Comparison of ENCODE assay signal across 13 mouse cellular contexts in the genomic region with DNA sequence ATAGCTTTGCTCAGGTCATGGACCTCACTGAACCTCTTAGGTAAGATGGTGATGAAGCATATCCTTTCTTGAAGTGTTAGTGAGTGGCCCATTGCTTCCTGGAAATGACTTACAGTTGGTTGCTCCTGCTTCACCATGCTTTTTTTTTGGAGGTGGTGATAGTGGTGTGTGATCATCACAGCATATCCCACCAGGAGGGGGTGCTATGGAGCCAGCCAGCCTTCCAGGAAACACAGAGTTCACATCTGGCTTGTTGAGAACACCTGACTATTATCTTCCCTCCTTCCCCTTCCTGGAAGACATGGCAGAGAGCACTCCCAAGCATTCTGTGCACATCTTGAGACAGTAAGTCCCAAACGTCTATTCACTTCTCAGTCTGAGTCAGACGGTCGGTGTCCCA.
DNase-seq lines count a peak whose midpoint lies in the region; ATAC-seq and TF ChIP-seq lines count a peak whose summit lies in the region.
"Had no signal": no experiment of that assay in that cellular context is flagged by ENCODE, and none has a peak within 500 bp of the region (broad histone marks: within the 10 kb centered on the region; RNA-seq: fewer than 3 reads in every experiment).

No protein-coding gene starts in this region.

- H3K9me3 ChIP-seq in ES-E14 (ENCODE audit: control insufficient read depth, insufficient read depth, low read depth, low read length) = no peaks in the 10 kb centered on the region
- no peaks in the 10 kb centered on the region for H3K9me3 ChIP-seq in neural tube, embryonic 15.5 days (replicated peaks)
- H3K9me3 ChIP-seq in midbrain, embryonic 14.5 days (ENCODE audit: control insufficient read depth, low read length) = no peaks in the 10 kb centered on the region
- H3K9me3 ChIP-seq: embryonic facial prominence, embryonic 12.5 days; lung, embryonic 15.5 days had no signal

- H3K9ac ChIP-seq in ES-E14 (ENCODE audit: insufficient read depth, low read depth, low read length, poor library complexity, severe bottlenecking) = no peak overlapping the region
- no peak overlapping the region for H3K9ac ChIP-seq in neural tube, embryonic 15.5 days (replicated peaks)
- no peak overlapping the region for H3K9ac ChIP-seq in midbrain, embryonic 14.5 days (replicated peaks; ENCODE audit: low read length)
- H3K9ac ChIP-seq: embryonic facial prominence, embryonic 12.5 days; lung, embryonic 15.5 days had no signal

- H3K4me2 ChIP-seq in neural tube, embryonic 15.5 days = no peak overlapping the region
- no peak overlapping the region for H3K4me2 ChIP-seq in midbrain, embryonic 14.5 days (ENCODE audit: low read length)
- H3K4me2 ChIP-seq: embryonic facial prominence, embryonic 12.5 days; lung, embryonic 15.5 days had no signal

- no peak for ATAC-seq in neural tube, embryonic 15.5 days (ENCODE audit: low FRiP score)
- no peak for ATAC-seq in midbrain, embryonic 14.5 days (ENCODE audit: low FRiP score, low TSS enrichment)

- H3K27me3 ChIP-seq in kidney, adult 2 months (replicated peaks; ENCODE audit: control insufficient read depth, insufficient read depth, low read length) = no peaks in the 10 kb centered on the region
- peaks cover 6% of the 10 kb centered on the region; the same call in 1 of the 2 replicates for H3K27me3 ChIP-seq in neural tube, embryonic 15.5 days (replicated peaks)
- no peaks in the 10 kb centered on the region for H3K27me3 ChIP-seq in midbrain, embryonic 14.5 days (ENCODE audit: control insufficient read depth, insufficient read depth, low read length)
- H3K27me3 ChIP-seq: embryonic facial prominence, embryonic 12.5 days; lung, embryonic 15.5 days had no signal

- no peak for TF ChIP-seq POLR2A in kidney, adult 2 months (IDR thresholded peaks at IDR 0.05; ENCODE audit: low read depth, low read length)

- 81% methylated on average over 3 of the region's 3 CpGs for WGBS in kidney, adult 2 months
- 79% methylated on average over 3 of the region's 3 CpGs for WGBS in neural tube, embryonic 15.5 days
- WGBS in midbrain, embryonic 14.5 days = 85% methylated on average over 3 of the region's 3 CpGs

- no peaks in the 10 kb centered on the region for H3K4me1 ChIP-seq in kidney, adult 2 months (ENCODE audit: control insufficient read depth, insufficient read depth, low read length)
- H3K4me1 ChIP-seq in ES-E14 (ENCODE audit: control insufficient read depth in 2 of 2, insufficient read depth in 2 of 2, low read length in 2 of 2, poor library complexity in 1 of 2) = no peaks in the 10 kb centered on the region
- 0 out of 2 replicates have a peak, but pooled peaks cover 3% of the 10 kb centered on the region for H3K4me1 ChIP-seq in neural tube, embryonic 15.5 days
- H3K4me1 ChIP-seq in midbrain, embryonic 14.5 days (ENCODE audit: control insufficient read depth, insufficient read depth, low read length) = no peaks in the 10 kb centered on the region
- H3K4me1 ChIP-seq: embryonic facial prominence, embryonic 12.5 days; lung, embryonic 15.5 days had no signal

- H3K4me3 ChIP-seq in kidney, adult 2 months (ENCODE audit: insufficient read depth, low read depth, low read length) = no peak overlapping the region
- H3K4me3 ChIP-seq in ES-E14 (ENCODE audit: insufficient read depth in 1 of 2, low read depth in 1 of 2, low read length in 2 of 2, poor library complexity in 1 of 2, severe bottlenecking in 1 of 2) = no peak overlapping the region
- H3K4me3 ChIP-seq in neural tube, embryonic 15.5 days (replicated peaks) = no peak overlapping the region
- no peak overlapping the region for H3K4me3 ChIP-seq in midbrain, embryonic 14.5 days (replicated peaks; ENCODE audit: low read depth, low read length)
- H3K4me3 ChIP-seq: embryonic facial prominence, embryonic 12.5 days; lung, embryonic 15.5 days; myocyte had no signal

- no peaks in the 10 kb centered on the region for H3K36me3 ChIP-seq in kidney, adult 2 months (ENCODE audit: control insufficient read depth, insufficient read depth, low read length)
- H3K36me3 ChIP-seq in ES-E14 (ENCODE audit: control insufficient read depth, insufficient read depth, low read length, poor library complexity, severe bottlenecking) = no peaks in the 10 kb centered on the region
- H3K36me3 ChIP-seq in neural tube, embryonic 15.5 days = no peaks in the 10 kb centered on the region
- no peaks in the 10 kb centered on the region for H3K36me3 ChIP-seq in midbrain, embryonic 14.5 days (ENCODE audit: control insufficient read depth, insufficient read depth, low read length)
- H3K36me3 ChIP-seq: embryonic facial prominence, embryonic 12.5 days; lung, embryonic 15.5 days had no signal

- H3K27ac ChIP-seq in kidney, adult 2 months (ENCODE audit: insufficient read depth, low read depth, low read length) = no peak overlapping the region
- no peak overlapping the region for H3K27ac ChIP-seq in ES-E14 (ENCODE audit: insufficient read depth, low read depth, low read length, poor library complexity, severe bottlenecking)
- H3K27ac ChIP-seq in neural tube, embryonic 15.5 days (replicated peaks) = no peak overlapping the region
- H3K27ac ChIP-seq in midbrain, embryonic 14.5 days (replicated peaks; ENCODE audit: low read depth, low read length) = no peak overlapping the region
- H3K27ac ChIP-seq: embryonic facial prominence, embryonic 12.5 days; lung, embryonic 15.5 days had no signal

- peak; percentile 7 for DNase-seq in kidney, adult 2 months
- no peak for DNase-seq in kidney, adult 11 months
- DNase-seq in ES-E14 (ENCODE audit: low read depth, low spot score) = peak; percentile 31
- peak; percentile 5 for DNase-seq in c-Kit-positive CD71-positive TER-119-negative erythroid progenitor cells, embryonic 14.5 days (ENCODE audit: low read depth)
- DNase-seq in lung, postnatal 25 days (ENCODE audit: low spot score) = peak; percentile 2
- no peak for DNase-seq in midbrain, embryonic 14.5 days
- DNase-seq in right cerebral cortex, postnatal 25 days = no peak
- DNase-seq: layer of hippocampus, postnatal 36 days; right cerebral cortex, postnatal 14 days had no signal

- in situ Hi-C loops in ES-E14 (cut with MboI; ENCODE audit: low sequenced_read_pairs in 2 of 2, unreplicated experiment in 2 of 2) = loop anchor here in 1 of 2 experiments (10.0 kb wide), 1 partner anchor 354 kb away; no protein-coding TSS in a partner anchor

- peak; percentile 57 for TF ChIP-seq CTCF in kidney, adult 2 months (conservative IDR thresholded peaks at IDR 0.05; ENCODE audit: insufficient read depth, insufficient read length, low read depth, low read length)

TF ChIP-seq in ES-E14, 5 proteins besides CTCF, POLR2A, EP300 and RAD21:
- TF ChIP-seq HCFC1 (IDR thresholded peaks at IDR 0.05; ENCODE audit: borderline replicate concordance, insufficient read depth, low read length) = no peak
- 0 out of 2 replicates have a peak, but pooled peaks have one; percentile 6 for TF ChIP-seq ZC3H11A (IDR thresholded peaks at IDR 0.05; ENCODE audit: borderline replicate concordance, low read depth, low read length)
TF ChIP-seq in ES-E14: peak in this region for 1.

Comparison
In these comparisons a context has a peak if more than half of its experiments do, and no peak if none do; other contexts are left out.
1. DNase-seq: peak in kidney, adult 2 months (single experiment), ES-E14 (single experiment), c-Kit-positive CD71-positive TER-119-negative erythroid progenitor cells, embryonic 14.5 days (single experiment) and lung, postnatal 25 days (single experiment); none in kidney, adult 11 months (single experiment), midbrain, embryonic 14.5 days (single experiment) and right cerebral cortex, postnatal 25 days (single experiment).